Mouse (Mus musculus) olfactory bulb, adult 2 months (tissue): ENCODE measurements around the gene Rnf5.

Experiments used
- CTCF ChIP-seq: fragments of 200-500 bp; IDR thresholded peaks from 2 replicates; pipeline ENCODE4 v1.5.1; 2012; ENCODE audit warnings: low read depth, mild to moderate bottlenecking, low read length, moderate library complexity; ENCODE audit not compliant: insufficient read depth
- POLR2A ChIP-seq: fragments of 200-500 bp; IDR thresholded peaks from 2 replicates; pipeline ENCODE4 v1.6.1; 2012; ENCODE audit warnings: mild to moderate bottlenecking, low read depth, low read length, moderate library complexity; ENCODE audit not compliant: insufficient read depth

DNA sequence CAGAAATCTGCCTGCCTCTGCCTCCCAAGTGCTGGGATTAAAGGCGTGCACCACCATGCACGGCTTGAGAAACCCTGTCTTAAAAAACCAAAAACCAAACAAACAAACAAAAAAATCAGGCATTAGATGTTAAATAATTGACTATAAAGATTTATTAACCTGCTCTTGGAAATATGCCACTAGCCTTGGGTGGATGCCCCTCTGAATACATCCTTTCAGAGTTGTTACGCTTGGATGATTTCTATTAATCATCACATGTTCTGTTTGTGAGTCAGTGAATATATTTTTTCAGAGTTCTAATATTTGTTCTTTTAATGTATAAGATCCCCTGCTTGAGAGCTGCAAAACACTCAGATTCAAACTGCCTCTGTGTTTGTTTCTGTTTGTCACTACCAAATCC is 21.5 kb upstream of the Rnf5 start:
- no peak for TF ChIP-seq CTCF
- TF ChIP-seq POLR2A, result no peak
